Mouse (Mus musculus): Measurements from ENCODE around the gene Abcd4.

Abcd4 gene

DNA sequence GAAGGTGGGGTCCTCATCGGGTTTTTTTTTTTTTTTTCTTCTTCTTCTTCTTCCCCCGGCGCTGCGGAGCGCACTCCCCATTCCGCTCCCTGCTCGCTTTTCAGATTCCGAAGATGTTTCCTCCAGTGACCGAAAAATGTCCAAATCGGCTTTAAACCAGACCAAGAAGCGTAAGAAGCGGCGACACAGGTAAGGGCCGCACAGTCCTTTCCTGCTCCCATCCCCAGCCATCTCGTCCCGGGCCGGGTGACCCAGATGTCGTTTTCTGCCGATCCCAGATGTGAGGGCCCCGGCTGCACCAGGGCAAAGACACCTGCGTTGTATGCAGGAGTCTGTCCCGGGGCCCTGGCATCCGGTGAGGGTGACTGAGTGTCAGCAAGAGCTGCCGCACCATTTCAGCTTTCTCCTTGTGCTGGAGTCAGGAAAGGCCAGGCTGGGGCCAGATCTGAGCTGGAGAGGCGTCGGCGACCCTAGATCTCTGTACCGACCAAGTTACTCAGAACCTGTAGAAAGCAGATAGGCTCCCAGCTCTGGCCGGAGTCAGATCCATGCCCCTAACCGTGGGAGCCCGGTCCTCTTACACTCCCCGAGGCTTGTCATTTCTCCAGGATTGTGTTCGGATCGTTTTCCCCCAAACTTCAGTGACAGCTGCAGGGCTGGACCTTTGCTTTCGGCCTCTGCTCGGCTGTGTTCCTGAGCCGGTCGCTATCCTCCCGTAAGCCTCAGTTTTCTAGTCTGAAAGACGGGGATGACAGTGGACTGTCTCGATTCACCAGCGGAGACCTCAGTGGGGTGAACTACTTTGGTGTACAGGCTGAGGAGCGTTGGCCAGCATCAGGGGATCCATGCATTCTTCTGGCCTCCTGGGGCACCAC, 45.5 kb downstream of the Abcd4 start:
- DNase-seq (ENCODE audit: low read depth): no peak

DNA sequence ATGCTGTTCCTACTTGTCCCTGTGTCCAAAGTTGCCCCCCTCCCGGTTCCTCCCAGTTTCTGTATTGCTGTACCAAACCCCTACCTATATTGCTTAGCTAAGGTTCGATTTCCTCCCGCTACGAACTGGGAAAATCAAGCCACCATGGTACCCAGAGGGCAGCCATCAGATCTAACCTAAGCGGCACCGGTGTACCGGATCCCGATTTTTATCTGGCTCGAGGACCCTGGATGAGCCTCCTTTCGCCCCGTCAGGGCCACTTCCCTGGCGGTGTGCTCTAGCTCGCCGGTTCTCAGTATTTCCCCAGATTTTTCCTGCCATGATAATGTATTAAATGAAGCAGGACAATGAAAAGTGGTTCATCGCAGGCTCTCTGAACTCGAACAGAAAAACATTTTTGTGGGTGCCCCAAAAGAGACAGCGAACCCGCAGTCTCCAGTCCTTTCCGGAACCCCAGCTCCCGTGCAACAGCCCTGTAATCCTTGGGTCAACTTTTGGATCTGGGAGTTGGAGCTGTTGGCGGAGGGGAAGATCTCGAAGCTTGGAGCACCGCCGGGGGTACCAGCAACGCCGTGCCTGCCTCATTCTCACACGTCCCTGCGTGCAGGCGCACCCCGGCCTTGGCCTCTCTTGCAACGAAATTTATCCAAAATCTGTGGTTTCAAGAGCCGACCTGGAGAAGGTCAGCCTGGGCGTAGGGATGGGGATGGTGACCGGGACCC, 46.4 kb downstream of the Abcd4 start:
- no peak for DNase-seq (ENCODE audit: low read depth)

DNA sequence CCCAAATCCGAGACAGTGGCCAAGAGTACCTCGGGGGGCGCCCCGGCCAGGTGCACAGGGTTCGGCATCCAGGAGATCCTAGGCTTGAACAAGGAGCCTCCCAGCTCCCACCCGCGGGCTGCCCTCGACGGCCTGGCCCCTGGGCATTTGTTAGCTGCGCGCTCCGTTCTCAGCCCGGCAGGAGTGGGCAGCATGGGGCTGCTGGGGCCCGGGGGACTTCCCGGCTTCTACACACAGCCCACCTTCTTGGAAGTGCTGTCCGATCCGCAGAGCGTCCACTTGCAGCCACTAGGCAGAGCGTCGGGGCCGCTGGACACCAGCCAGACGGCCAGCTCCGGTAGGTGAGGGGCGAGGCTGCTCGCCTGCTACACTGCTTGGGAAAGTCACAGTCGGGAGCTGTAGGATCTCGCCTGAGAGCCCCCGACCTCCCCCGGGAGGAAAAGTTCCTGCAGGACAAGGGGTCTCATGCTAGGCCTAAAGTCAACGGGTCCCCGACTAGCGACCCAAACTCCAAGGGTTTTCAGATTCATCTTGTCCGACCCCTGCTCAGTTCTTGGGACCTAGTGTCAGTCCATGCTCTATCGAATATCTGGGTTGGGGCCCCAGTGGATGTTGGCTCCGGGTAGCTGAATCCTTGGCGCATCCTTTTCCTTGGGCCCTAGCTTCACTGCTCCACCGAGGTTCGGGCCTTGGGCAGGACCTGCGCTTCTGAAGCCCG, 47.1 kb downstream of the Abcd4 start:
- no peak for DNase-seq (ENCODE audit: low read depth)

DNA sequence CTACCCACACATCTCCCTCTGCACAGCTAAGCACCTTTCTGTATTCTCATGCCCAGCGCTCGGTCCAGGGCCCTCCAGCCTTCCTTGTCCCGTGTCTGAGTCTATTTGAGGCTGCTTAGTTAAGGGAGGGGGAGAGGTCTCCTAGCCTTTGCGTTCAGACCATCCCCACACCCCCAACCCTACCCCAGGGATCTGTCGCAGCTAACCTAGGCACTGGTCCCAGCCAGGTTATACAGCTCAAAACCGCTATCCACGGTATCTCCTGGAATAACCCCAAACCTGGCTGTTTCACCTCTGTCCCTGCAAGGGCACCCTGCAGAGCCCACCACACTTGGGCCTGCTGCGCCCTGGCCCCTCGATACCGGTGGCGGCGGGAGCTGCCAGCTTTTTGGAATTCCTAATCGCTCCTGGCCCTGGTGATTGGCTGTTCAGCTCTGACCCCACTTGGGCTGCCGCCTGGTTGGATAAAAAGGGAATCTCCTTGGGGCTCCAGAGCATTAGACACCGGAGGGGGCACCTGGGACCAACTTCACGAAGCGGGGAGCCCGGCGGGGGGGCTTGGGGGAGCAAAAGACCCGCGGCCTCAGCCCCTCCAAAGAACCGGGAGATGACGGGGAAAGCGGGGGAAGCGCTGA, 47.8 kb downstream of the Abcd4 start, which contains the start of gene Vsx2:
TSS of gene Vsx2 (plus strand) at position 427 of the 635 bp plus-strand sequence.
- DNase-seq (ENCODE audit: low read depth): no peak

DNA sequence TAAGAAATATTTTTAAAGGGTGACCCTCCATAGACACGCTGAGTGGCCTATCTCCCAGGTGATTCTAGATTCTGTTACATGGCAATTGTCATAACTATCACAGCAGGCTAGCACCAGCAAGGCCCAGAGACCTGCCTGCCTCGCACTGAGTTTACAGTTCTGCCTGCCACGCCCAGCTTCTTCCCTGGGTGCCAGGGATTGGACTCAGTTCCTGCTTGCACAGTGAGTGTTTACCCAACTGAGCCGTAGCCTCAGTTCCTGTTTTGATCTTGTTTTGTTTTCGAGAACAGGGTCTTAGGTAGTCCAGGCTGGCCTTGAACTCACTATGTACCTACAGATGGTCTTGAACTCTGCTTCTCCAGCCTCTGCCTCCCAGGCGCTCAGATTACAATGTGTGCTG, 49.6 kb downstream of the Abcd4 start:
- DNase-seq (ENCODE audit: low read depth): no peak

DNA sequence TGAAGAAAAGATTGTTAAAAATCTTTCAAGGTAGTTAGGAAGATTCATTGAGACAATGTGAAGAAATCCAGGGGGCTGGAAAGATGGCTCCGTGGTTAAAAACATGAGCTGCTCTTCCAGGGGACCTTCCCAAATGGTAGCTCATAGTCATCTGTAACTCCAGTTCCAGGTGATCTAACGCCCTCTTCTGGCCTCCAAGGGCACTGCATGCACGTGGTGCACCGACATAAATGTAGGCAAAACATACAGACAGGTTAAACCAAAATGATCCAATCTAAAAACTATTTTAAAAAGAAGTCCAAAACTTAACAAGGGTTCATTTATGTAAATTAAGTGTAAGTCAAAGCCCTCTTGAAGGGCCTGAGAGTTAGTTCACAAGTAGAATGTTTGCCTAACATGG, 54.7 kb downstream of the Abcd4 start:
- peak; percentile 24 for DNase-seq (ENCODE audit: low read depth)

DNA sequence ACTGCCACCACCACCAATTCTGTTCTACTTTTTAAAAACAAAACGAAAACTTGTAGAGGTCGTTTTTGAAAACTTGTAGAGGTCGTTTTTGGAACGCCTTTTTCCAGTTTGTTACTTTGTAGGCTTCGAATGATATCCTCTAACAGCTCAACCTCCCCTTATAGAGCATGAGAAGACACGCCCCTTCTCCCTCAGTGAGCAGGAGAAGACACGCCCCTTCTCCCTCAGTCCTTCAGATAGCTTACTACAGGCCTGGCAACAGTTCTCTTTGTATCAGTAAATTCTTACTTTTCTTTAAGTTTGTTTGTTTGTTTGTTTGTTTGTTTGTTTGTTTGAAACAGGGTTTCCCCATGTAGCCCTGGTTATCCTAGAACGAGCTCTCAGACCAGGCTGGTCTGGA, 62.0 kb downstream of the Abcd4 start:
- no peak for DNase-seq (ENCODE audit: low read depth)
